Mouse (Mus musculus) intestine, postnatal 0 days (tissue): ENCODE results near the gene Crybb3. TPM values are rescaled to one million over a fixed set of nuclear protein-coding genes. Genes with fewer than 3 reads are reported as not detected.

Experiments used
- ATAC-seq: fragments of 200-750 bp; cut with Nextera tagmentation; 2 replicates; pipeline ENCODE4 v1.8.0; 2017; ENCODE audit warnings: mild to moderate bottlenecking, moderate TSS enrichment, moderate library complexity
- H3K27ac ChIP-seq: fragments of 300-500 bp; sonication (generic); 2 replicates; pipeline ENCODE4 v1.5.1; 2014; ENCODE audit warnings: mild to moderate bottlenecking, low read depth, low read length, moderate library complexity
- H3K27me3 ChIP-seq: fragments of 300-500 bp; sonication (generic); replicated peaks from 2 replicates; pipeline ENCODE4 v1.6.1; 2014; ENCODE audit warnings: low read length, mixed read lengths; ENCODE audit not compliant: control insufficient read depth, insufficient read depth
- H3K36me3 ChIP-seq: fragments of 300-500 bp; sonication (generic); 2 replicates; pipeline ENCODE4 v1.6.1; 2014; ENCODE audit warnings: mild to moderate bottlenecking, moderate library complexity; ENCODE audit not compliant: control insufficient read depth, insufficient read depth
- H3K4me1 ChIP-seq: fragments of 300-500 bp; sonication (generic); replicated peaks from 2 replicates; pipeline ENCODE4 v1.6.1; 2014; ENCODE audit warnings: antibody characterized with exemption, low read length, mixed read lengths; ENCODE audit not compliant: control insufficient read depth, insufficient read depth
- H3K4me2 ChIP-seq: fragments of 300-500 bp; sonication (generic); replicated peaks from 2 replicates; pipeline ENCODE4 v1.6.1; 2014; ENCODE audit warnings: low read depth, mild to moderate bottlenecking, moderate library complexity
- H3K4me3 ChIP-seq: fragments of 300-500 bp; sonication (generic); 2 replicates; pipeline ENCODE4 v1.5.1; 2014; ENCODE audit warnings: low read depth, low read length
- H3K9ac ChIP-seq: fragments of 300-500 bp; sonication (generic); 2 replicates; pipeline ENCODE4 v1.6.1; 2014; ENCODE audit warnings: mild to moderate bottlenecking, low read depth, low read length
- H3K9me3 ChIP-seq: fragments of 300-500 bp; sonication (generic); 2 replicates; pipeline ENCODE4 v1.6.1; 2016; ENCODE audit warnings: mixed run types; ENCODE audit not compliant: control insufficient read depth
- CTCF ChIP-seq: sonication (generic); IDR thresholded peaks from 2 replicates; pipeline ENCODE4 v1.5.1; 2016; ENCODE audit warnings: low read depth, mild to moderate bottlenecking, control low read depth, antibody characterized with exemption, moderate library complexity
- WGBS: fragments of 180-500 bp; shearing (Covaris S2); extraction: QIAGEN DNeasy Blood & Tissue Kit; methylation state at CpG from one replicate; pipeline ENCODE4 v1.1.7; 2014; 5-methylcytosine and 5-hydroxymethylcytosine counted together
- polyA plus RNA-seq: library from polyadenylated mRNA; unstranded; fragments of >200 nt; fragmentation: Nextera tagmentation; extraction: Ambion mirVana; gene quantifications from 2 replicates; pipeline ENCODE4 v1.2.1, GENCODE M21; 2015

Crybb3 gene
- polyA plus RNA-seq, 1 experiment from 2014 or later: 1.2 TPM

- WGBS: 77% methylated on average over 3 of the region's 3 CpGs
- H3K4me3 ChIP-seq: no peak overlapping the region
- TF ChIP-seq CTCF: no peak
- ATAC-seq: no peak
- no peaks in the 10 kb centered on the region; the same call in 1 of the 2 replicates for H3K36me3 ChIP-seq
- H3K9me3 ChIP-seq: no peaks in the 10 kb centered on the region
- no peaks in the 10 kb centered on the region for H3K27me3 ChIP-seq
- no peaks in the 10 kb centered on the region; the same call in 1 of the 2 replicates for H3K4me1 ChIP-seq
- H3K4me2 ChIP-seq: no peak overlapping the region
- no peak overlapping the region for H3K9ac ChIP-seq
- H3K27ac ChIP-seq: no peak overlapping the region
Measured at GRCm38 (mm10) chr5:113107709-113108108, 26.3 kb upstream of the Crybb3 start.

- no peak overlapping the region for H3K4me2 ChIP-seq
- H3K27me3 ChIP-seq: no peaks in the 10 kb centered on the region
- H3K4me1 ChIP-seq: no peaks in the 10 kb centered on the region
- no peak for ATAC-seq
- H3K9ac ChIP-seq: no peak overlapping the region
- H3K27ac ChIP-seq: no peak overlapping the region
- WGBS: 74% methylated on average over 7 of the region's 7 CpGs
- H3K9me3 ChIP-seq: no peaks in the 10 kb centered on the region
- TF ChIP-seq CTCF: no peak
- no peaks in the 10 kb centered on the region; the same call in 1 of the 2 replicates for H3K36me3 ChIP-seq
- no peak overlapping the region for H3K4me3 ChIP-seq
Measured at GRCm38 (mm10) chr5:113106594-113106993, 25.2 kb upstream of the Crybb3 start.

- TF ChIP-seq CTCF: no peak
- Histone ChIP-seq H3K4me1 (no peaks in the 10 kb centered on the region), H3K4me3 (no peak overlapping the region), H3K9me3 (no peaks in the 10 kb centered on the region), H3K27ac (no peak overlapping the region), H3K4me2 (no peak overlapping the region), H3K27me3 (no peaks in the 10 kb centered on the region), H3K9ac (no peak overlapping the region), H3K36me3 (peaks cover 8% of the 10 kb centered on the region; the same call in 1 of the 2 replicates)
- no peak for ATAC-seq
- WGBS: 84% methylated on average over 4 of the region's 4 CpGs
Measured at GRCm38 (mm10) chr5:113105481-113105880, 24.1 kb upstream of the Crybb3 start.

- Histone ChIP-seq H3K9ac (no peak overlapping the region), H3K9me3 (no peaks in the 10 kb centered on the region), H3K4me3 (no peak overlapping the region), H3K4me2 (no peak overlapping the region), H3K27ac (no peak overlapping the region), H3K36me3 (peaks cover 13% of the 10 kb centered on the region; the same call in 1 of the 2 replicates), H3K27me3 (no peaks in the 10 kb centered on the region), H3K4me1 (no peaks in the 10 kb centered on the region)
- 64% methylated on average over 9 of the region's 9 CpGs for WGBS
- TF ChIP-seq CTCF: no peak
- ATAC-seq: no peak
Measured at GRCm38 (mm10) chr5:113105035-113105434, 23.7 kb upstream of the Crybb3 start.

GRCm38 (mm10) chr5:113102455-113102854 lies 21.1 kb upstream of the Crybb3 start:
- no peaks in the 10 kb centered on the region for H3K9me3 ChIP-seq
- 84% methylated on average over 7 of the region's 7 CpGs for WGBS
- no peak for TF ChIP-seq CTCF

GRCm38 (mm10) chr5:113101457-113101856 lies 20.1 kb upstream of the Crybb3 start:
- 79% methylated on average over 10 of the region's 10 CpGs for WGBS
- no peak overlapping the region for H3K9ac ChIP-seq
- H3K27me3 ChIP-seq: no peaks in the 10 kb centered on the region
- H3K4me3 ChIP-seq: no peak overlapping the region
- no peak for ATAC-seq
- no peak for TF ChIP-seq CTCF
- H3K4me2 ChIP-seq: no peak overlapping the region
- no peaks in the 10 kb centered on the region for H3K9me3 ChIP-seq
- peaks cover 41% of the 10 kb centered on the region for H3K36me3 ChIP-seq
- H3K27ac ChIP-seq: no peak overlapping the region
- no peaks in the 10 kb centered on the region for H3K4me1 ChIP-seq

More at GRCm38 (mm10) chr5:113102455-113102854, 21.1 kb upstream of the Crybb3 start:
- Histone ChIP-seq H3K9ac (no peak overlapping the region), H3K27me3 (no peaks in the 10 kb centered on the region), H3K4me2 (no peak overlapping the region), H3K27ac (no peak overlapping the region), H3K4me3 (no peak overlapping the region), H3K4me1 (no peaks in the 10 kb centered on the region), H3K36me3 (peaks cover 31% of the 10 kb centered on the region; the same call in 1 of the 2 replicates)
- no peak for ATAC-seq

- Histone ChIP-seq H3K36me3 (peaks cover 51% of the 10 kb centered on the region), H3K9me3 (no peaks in the 10 kb centered on the region), H3K4me1 (no peaks in the 10 kb centered on the region), H3K27me3 (no peaks in the 10 kb centered on the region), H3K27ac (no peak overlapping the region; the same call in 1 of the 2 replicates), H3K9ac (no peak overlapping the region), H3K4me3 (no peak overlapping the region), H3K4me2 (no peak overlapping the region)
- 56% methylated on average over 11 of the region's 11 CpGs for WGBS
- ATAC-seq: no peak
- no peak for TF ChIP-seq CTCF
Measured at GRCm38 (mm10) chr5:113100422-113100821, 19.0 kb upstream of the Crybb3 start.
